Mouse (Mus musculus) layer of hippocampus, adult 18-20 months (tissue): Measurements from ENCODE around the gene Kifc5b. TPM values are rescaled to one million over a fixed set of nuclear protein-coding genes. Genes with fewer than 3 reads are reported as not detected.
"Not testable (repeated sequence)": the region's sequence is repeated elsewhere in the genome, so short reads cannot be mapped to it uniquely, and the experiment has no call there.

ENCODE experiments used
- DNase-seq, 2 experiments: peaks; one replicate each; pipeline ENCODE4 v3.0.0; 2022; ENCODE audit warnings: low spot score in 2 of 2
- long read RNA-seq: library from polyadenylated mRNA; stranded (forward); transcript quantifications from one replicate; pipeline ENCODE4 v2.0.0, GENCODE M21; 2021
- total RNA-seq, 2 experiments: library from RNA; stranded (reverse); gene quantifications; 2 replicates each; pipeline ENCODE4 v1.2.3; 2021

Gene Kifc5b
- total RNA-seq, result 1 to 10 TPM; 3.3 to 3.5 TPM
- long read RNA-seq, partial matches to known transcripts, result 0 of 1 reads
- long read RNA-seq, other reads (novel, unspliced or antisense), result 1 of 1 reads

- DNase-seq, result peak; percentile 99 to 100
These were observed at the start of gene Kifc5b for GRCm38 (mm10) chr17:26916711-26917482. Gene Kifc5b, plus strand, starts transcription at chr17:26917091.

GRCm38 (mm10) chr17:26868756-26869155 is 48.1 kb upstream of the Kifc5b start:
- DNase-seq, result no peak

- no peak for DNase-seq
These were observed 44.0 kb upstream of the Kifc5b start for GRCm38 (mm10) chr17:26872870-26873269.

GRCm38 (mm10) chr17:26873502-26873901 is 43.4 kb upstream of the Kifc5b start:
- no peak for DNase-seq

- no peak for DNase-seq
These were observed 42.3 kb upstream of the Kifc5b start for GRCm38 (mm10) chr17:26874542-26874941.

- DNase-seq, result no peak
These were observed 39.0 kb upstream of the Kifc5b start for GRCm38 (mm10) chr17:26877927-26878326.

GRCm38 (mm10) chr17:26879235-26879634 is 37.7 kb upstream of the Kifc5b start:
- DNase-seq, result no peak

- no peak for DNase-seq
These were observed 34.2 kb upstream of the Kifc5b start for GRCm38 (mm10) chr17:26882706-26883105.

GRCm38 (mm10) chr17:26883585-26883984 is 33.3 kb upstream of the Kifc5b start:
- DNase-seq, result no peak

- peak; percentile 48 to 79 for DNase-seq
These were observed 31.6 kb upstream of the Kifc5b start for GRCm38 (mm10) chr17:26884995-26885926.

- peak; percentile 73 to 90 for DNase-seq
These were observed 30.7 kb upstream of the Kifc5b start for GRCm38 (mm10) chr17:26886047-26886749.

GRCm38 (mm10) chr17:26887926-26888325 is 29.0 kb upstream of the Kifc5b start:
- DNase-seq, result no peak

- DNase-seq, result peak in 1 of 2 experiments; percentile 45
These were observed 24.1 kb upstream of the Kifc5b start for GRCm38 (mm10) chr17:26892635-26893375.

GRCm38 (mm10) chr17:26893492-26893891 is 23.4 kb upstream of the Kifc5b start:
- no peak for DNase-seq

- DNase-seq, result peak; percentile 67 to 85
These were observed 22.5 kb upstream of the Kifc5b start for GRCm38 (mm10) chr17:26894342-26894741.

GRCm38 (mm10) chr17:26895578-26895977 is 21.3 kb upstream of the Kifc5b start:
- peak in 1 of 2 experiments; percentile 63 for DNase-seq

GRCm38 (mm10) chr17:26900916-26901315 is 16.0 kb upstream of the Kifc5b start:
- DNase-seq, result no peak

- no peak for DNase-seq
These were observed 12.6 kb upstream of the Kifc5b start for GRCm38 (mm10) chr17:26904320-26904719.

GRCm38 (mm10) chr17:26907506-26907905 is 9.4 kb upstream of the Kifc5b start:
- not testable (repeated sequence) for DNase-seq

- DNase-seq, result no peak
These were observed 1.6 kb upstream of the Kifc5b start for GRCm38 (mm10) chr17:26915248-26915647.
